Mouse (Mus musculus): ENCODE data around the gene Spata25. TPM values are rescaled to one million over a fixed set of nuclear protein-coding genes. Genes with fewer than 3 reads are reported as not detected.
A peak's percentile ranks its signal among the peaks of the same experiment; 100 is the strongest.

Gene Spata25
- total and polyA plus RNA-seq, 3 experiments, result 0.23 to 0.68 (median 0.60) TPM

- H3K4me3 ChIP-seq, result no peak overlapping the region
- no peak overlapping the region for H3K9ac ChIP-seq (ENCODE audit: low read depth, low read length)
- TF ChIP-seq EP300 (IDR thresholded peaks at IDR 0.05; ENCODE audit: insufficient read depth, low read depth, low read length) (no peak), CTCF (IDR thresholded peaks at IDR 0.05) (no peak), POLR2A (IDR thresholded peaks at IDR 0.05; ENCODE audit: insufficient read depth, low read depth, low read length) (no peak)
- H3K36me3 ChIP-seq (ENCODE audit: control insufficient read depth, insufficient read depth, low read length), result no peaks in the 10 kb centered on the region
- DNase-seq, result peak; percentile 66 to 77
- intact Hi-C loops (cut with DNase I), result no loop called here
- peaks cover 16% of the 10 kb centered on the region for H3K4me1 ChIP-seq (ENCODE audit: control insufficient read depth, insufficient read depth, low read length)
- H3K79me2 ChIP-seq (replicated peaks; ENCODE audit: control insufficient read depth, insufficient read depth, low read length), result no peaks in the 10 kb centered on the region
- H3K27me3 ChIP-seq (ENCODE audit: control insufficient read depth, insufficient read depth, low read length), result no peaks in the 10 kb centered on the region
- 14% methylated on average over 9 of the region's 9 CpGs for WGBS
- peak overlapping the region; percentile 62 for H3K27ac ChIP-seq
These were observed 34.0 kb upstream of the Spata25 start for GRCm38 (mm10) chr2:164862179-164862861.

- WGBS, result 52% methylated on average over 4 of the region's 4 CpGs
- Histone ChIP-seq H3K27me3 (ENCODE audit: control insufficient read depth, insufficient read depth, low read length) (no peaks in the 10 kb centered on the region), H3K4me3 (no peak overlapping the region), H3K9ac (ENCODE audit: low read depth, low read length) (no peak overlapping the region), H3K79me2 (replicated peaks; ENCODE audit: control insufficient read depth, insufficient read depth, low read length) (no peaks in the 10 kb centered on the region), H3K36me3 (ENCODE audit: control insufficient read depth, insufficient read depth, low read length) (no peaks in the 10 kb centered on the region), H3K27ac (peak overlapping the region; percentile 62), H3K4me1 (ENCODE audit: control insufficient read depth, insufficient read depth, low read length) (peaks cover 11% of the 10 kb centered on the region)
- TF ChIP-seq CTCF (IDR thresholded peaks at IDR 0.05), result no peak
- TF ChIP-seq POLR2A (IDR thresholded peaks at IDR 0.05; ENCODE audit: insufficient read depth, low read depth, low read length), result no peak
- no peak for TF ChIP-seq EP300 (IDR thresholded peaks at IDR 0.05; ENCODE audit: insufficient read depth, low read depth, low read length)
- DNase-seq, result no peak
- intact Hi-C loops (cut with DNase I), result no loop called here
These were observed 32.8 kb upstream of the Spata25 start for GRCm38 (mm10) chr2:164861094-164861493.

GRCm38 (mm10) chr2:164859640-164860432 lies 31.5 kb upstream of the Spata25 start:
- Histone ChIP-seq H3K27me3 (ENCODE audit: control insufficient read depth, insufficient read depth, low read length) (no peaks in the 10 kb centered on the region), H3K36me3 (ENCODE audit: control insufficient read depth, insufficient read depth, low read length) (no peaks in the 10 kb centered on the region), H3K4me1 (ENCODE audit: control insufficient read depth, insufficient read depth, low read length) (peaks cover 12% of the 10 kb centered on the region), H3K27ac (no peak overlapping the region), H3K4me3 (no peak overlapping the region), H3K79me2 (replicated peaks; ENCODE audit: control insufficient read depth, insufficient read depth, low read length) (no peaks in the 10 kb centered on the region), H3K9ac (ENCODE audit: low read depth, low read length) (no peak overlapping the region)
- 85% methylated on average over 9 of the region's 9 CpGs for WGBS
- no peak for DNase-seq
- no peak for TF ChIP-seq POLR2A (IDR thresholded peaks at IDR 0.05; ENCODE audit: insufficient read depth, low read depth, low read length)
- no peak for TF ChIP-seq EP300 (IDR thresholded peaks at IDR 0.05; ENCODE audit: insufficient read depth, low read depth, low read length)
- no peak for TF ChIP-seq CTCF (IDR thresholded peaks at IDR 0.05)
- intact Hi-C loops (cut with DNase I), result no loop called here

GRCm38 (mm10) chr2:164859155-164859554 lies 30.8 kb upstream of the Spata25 start:
- no peak for TF ChIP-seq EP300 (IDR thresholded peaks at IDR 0.05; ENCODE audit: insufficient read depth, low read depth, low read length)
- no peak for TF ChIP-seq CTCF (IDR thresholded peaks at IDR 0.05)
- no peak for TF ChIP-seq POLR2A (IDR thresholded peaks at IDR 0.05; ENCODE audit: insufficient read depth, low read depth, low read length)
- Histone ChIP-seq H3K79me2 (replicated peaks; ENCODE audit: control insufficient read depth, insufficient read depth, low read length) (no peaks in the 10 kb centered on the region), H3K4me1 (ENCODE audit: control insufficient read depth, insufficient read depth, low read length) (peaks cover 12% of the 10 kb centered on the region), H3K27me3 (ENCODE audit: control insufficient read depth, insufficient read depth, low read length) (no peaks in the 10 kb centered on the region), H3K27ac (no peak overlapping the region), H3K9ac (ENCODE audit: low read depth, low read length) (no peak overlapping the region), H3K4me3 (no peak overlapping the region), H3K36me3 (ENCODE audit: control insufficient read depth, insufficient read depth, low read length) (no peaks in the 10 kb centered on the region)
- 72% methylated on average over 2 of the region's 2 CpGs for WGBS
- no peak for DNase-seq
- intact Hi-C loops (cut with DNase I), result no loop called here

GRCm38 (mm10) chr2:164857842-164858553 lies 29.7 kb upstream of the Spata25 start:
- Histone ChIP-seq H3K9ac (ENCODE audit: low read depth, low read length) (peak overlapping the region; percentile 67), H3K4me3 (peak overlapping the region; percentile 47), H3K27ac (peak overlapping the region; percentile 83), H3K36me3 (ENCODE audit: control insufficient read depth, insufficient read depth, low read length) (no peaks in the 10 kb centered on the region), H3K4me1 (ENCODE audit: control insufficient read depth, insufficient read depth, low read length) (peaks cover 12% of the 10 kb centered on the region), H3K27me3 (ENCODE audit: control insufficient read depth, insufficient read depth, low read length) (no peaks in the 10 kb centered on the region), H3K79me2 (replicated peaks; ENCODE audit: control insufficient read depth, insufficient read depth, low read length) (no peaks in the 10 kb centered on the region)
- 23% methylated on average over 19 of the region's 19 CpGs for WGBS
- intact Hi-C loops (cut with DNase I), result loop anchor here (2.0 kb wide), 1 partner anchor 21 kb away; the partner anchor contains the start of gene Pcif1
- TF ChIP-seq EP300 (IDR thresholded peaks at IDR 0.05; ENCODE audit: insufficient read depth, low read depth, low read length) (no peak), POLR2A (IDR thresholded peaks at IDR 0.05; ENCODE audit: insufficient read depth, low read depth, low read length) (no peak)
- no peak for DNase-seq

Data from heart, adult 2 months (tissue).